Mouse (Mus musculus): ENCODE results near the gene Tnfaip8l1. TPM values are rescaled to one million over a fixed set of nuclear protein-coding genes. Genes with fewer than 3 reads are reported as not detected.

Gene Tnfaip8l1
- polyA plus RNA-seq, 1 experiment from 2014 or later: 10.9 TPM

- H3K36me3 ChIP-seq (ENCODE audit: control insufficient read depth, insufficient read depth, low read length): peaks cover 28% of the 10 kb centered on the region
Measured at GRCm38 (mm10) chr17:56123681-56124340, 38.5 kb upstream of the Tnfaip8l1 start.

GRCm38 (mm10) chr17:56124377-56125275 is 37.7 kb upstream of the Tnfaip8l1 start:
- H3K4me3 ChIP-seq (ENCODE audit: low read depth, low read length): peak overlapping the region; percentile 20; the same call in 1 of the 2 replicates
- H3K4me2 ChIP-seq (ENCODE audit: low read length): peak overlapping the region; percentile 44
- peaks cover 32% of the 10 kb centered on the region for H3K36me3 ChIP-seq (ENCODE audit: control insufficient read depth, insufficient read depth, low read length)
- peaks cover 50% of the 10 kb centered on the region for H3K27me3 ChIP-seq (replicated peaks; ENCODE audit: control insufficient read depth, insufficient read depth, low read length)
- ATAC-seq (peak; percentile 11; the same call in 1 of the 2 replicates), DNase-seq (ENCODE audit: low spot score) (peak; percentile 51)
- peak overlapping the region; percentile 45 for H3K9ac ChIP-seq (ENCODE audit: low read length)
- peaks cover 10% of the 10 kb centered on the region for H3K9me3 ChIP-seq (replicated peaks; ENCODE audit: control insufficient read depth, low read length)
- WGBS: 6% methylated on average over 52 of the region's 59 CpGs
- H3K27ac ChIP-seq (ENCODE audit: low read depth, low read length): no peak overlapping the region
- no peaks in the 10 kb centered on the region for H3K4me1 ChIP-seq (ENCODE audit: control insufficient read depth, insufficient read depth, low read length)

More at GRCm38 (mm10) chr17:56123681-56124340, 38.5 kb upstream of the Tnfaip8l1 start:
- no peak overlapping the region for H3K9ac ChIP-seq (ENCODE audit: low read length)
- no peak overlapping the region for H3K27ac ChIP-seq (ENCODE audit: low read depth, low read length)
- H3K27me3 ChIP-seq (replicated peaks; ENCODE audit: control insufficient read depth, insufficient read depth, low read length): peaks cover 57% of the 10 kb centered on the region
- 54% methylated on average over 59 of the region's 59 CpGs for WGBS
- ATAC-seq: peak; percentile 9; the same call in 1 of the 2 replicates
- H3K9me3 ChIP-seq (replicated peaks; ENCODE audit: control insufficient read depth, low read length): peaks cover 10% of the 10 kb centered on the region
- H3K4me2 ChIP-seq (ENCODE audit: low read length): peak overlapping the region; percentile 44
- H3K4me1 ChIP-seq (ENCODE audit: control insufficient read depth, insufficient read depth, low read length): no peaks in the 10 kb centered on the region
- DNase-seq (ENCODE audit: low spot score): no peak
- no peak overlapping the region for H3K4me3 ChIP-seq (ENCODE audit: low read depth, low read length)

DNA sequence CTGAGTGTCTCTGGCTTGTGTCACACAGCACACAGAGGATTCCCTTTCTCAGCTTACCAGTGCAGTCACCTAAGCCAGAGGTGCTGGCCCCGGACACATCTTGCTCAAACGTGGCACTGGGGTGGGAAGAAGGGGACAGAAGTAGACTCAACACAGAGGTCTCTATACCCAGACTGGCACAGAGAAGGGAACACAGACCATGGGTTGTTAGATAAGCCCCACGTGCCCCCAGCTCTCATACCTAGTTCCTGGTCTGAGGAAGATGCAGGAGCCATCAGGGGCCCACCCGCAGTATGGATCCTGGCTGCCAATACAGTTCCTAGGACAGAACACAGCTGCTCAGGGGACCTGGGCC is 37.0 kb upstream of the Tnfaip8l1 start:
- DNase-seq (ENCODE audit: low spot score) (no peak), ATAC-seq (no peak)
- Histone ChIP-seq H3K36me3 (ENCODE audit: control insufficient read depth, insufficient read depth, low read length) (peaks cover 34% of the 10 kb centered on the region), H3K27me3 (replicated peaks; ENCODE audit: control insufficient read depth, insufficient read depth, low read length) (peaks cover 43% of the 10 kb centered on the region), H3K9ac (ENCODE audit: low read length) (no peak overlapping the region), H3K4me1 (ENCODE audit: control insufficient read depth, insufficient read depth, low read length) (no peaks in the 10 kb centered on the region), H3K4me2 (ENCODE audit: low read length) (no peak overlapping the region), H3K27ac (ENCODE audit: low read depth, low read length) (no peak overlapping the region), H3K9me3 (replicated peaks; ENCODE audit: control insufficient read depth, low read length) (peaks cover 10% of the 10 kb centered on the region), H3K4me3 (ENCODE audit: low read depth, low read length) (no peak overlapping the region)
- WGBS: 87% methylated on average over 4 of the region's 4 CpGs

DNA sequence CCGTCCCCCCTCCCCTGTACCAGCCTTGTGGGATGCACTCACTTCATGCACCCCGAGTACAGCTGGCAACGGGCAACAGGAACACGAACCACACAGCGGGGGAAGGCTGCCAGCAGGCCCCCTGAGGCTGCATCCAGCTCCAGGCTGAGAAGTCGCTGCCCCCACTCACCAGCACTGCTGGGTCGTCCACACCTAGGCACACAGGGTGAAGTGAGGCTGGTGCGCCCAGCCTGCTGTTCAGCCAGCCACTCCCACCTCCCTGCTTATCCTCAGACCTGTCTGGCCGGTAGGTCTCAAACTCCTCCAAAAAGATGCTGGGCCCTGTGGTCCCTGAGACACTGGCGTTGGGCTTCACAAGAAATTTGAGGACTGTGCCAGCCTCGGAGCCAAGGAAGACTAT is 36.1 kb upstream of the Tnfaip8l1 start:
- H3K9ac ChIP-seq (ENCODE audit: low read length): no peak overlapping the region
- H3K27ac ChIP-seq (ENCODE audit: low read depth, low read length): no peak overlapping the region
- 77% methylated on average over 11 of the region's 11 CpGs for WGBS
- H3K4me3 ChIP-seq (ENCODE audit: low read depth, low read length): no peak overlapping the region
- no peaks in the 10 kb centered on the region for H3K4me1 ChIP-seq (ENCODE audit: control insufficient read depth, insufficient read depth, low read length)
- no peak overlapping the region for H3K4me2 ChIP-seq (ENCODE audit: low read length)
- H3K36me3 ChIP-seq (ENCODE audit: control insufficient read depth, insufficient read depth, low read length): peaks cover 38% of the 10 kb centered on the region
- peaks cover 35% of the 10 kb centered on the region for H3K27me3 ChIP-seq (replicated peaks; ENCODE audit: control insufficient read depth, insufficient read depth, low read length)
- DNase-seq (ENCODE audit: low spot score): no peak
- peaks cover 10% of the 10 kb centered on the region for H3K9me3 ChIP-seq (replicated peaks; ENCODE audit: control insufficient read depth, low read length)
- no peak for ATAC-seq

DNA sequence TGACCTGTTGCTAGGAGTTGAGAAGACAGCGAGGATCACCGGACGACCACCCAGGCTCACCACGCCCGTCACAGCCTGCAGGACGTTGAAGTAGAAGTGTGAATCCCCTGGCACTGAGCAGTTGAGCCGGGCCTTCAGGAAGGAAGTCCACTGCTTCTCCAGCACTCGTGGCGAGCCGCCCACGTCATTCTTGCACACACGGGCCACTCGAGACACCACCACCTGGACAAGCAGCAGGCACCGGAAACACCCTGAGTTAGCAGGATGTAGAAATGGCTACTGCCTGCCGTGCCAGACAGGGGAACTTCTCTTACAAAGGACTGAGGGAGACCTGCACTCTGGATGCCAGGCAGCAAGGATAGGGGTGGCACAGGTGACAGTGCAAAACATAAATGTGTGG is 34.0 kb upstream of the Tnfaip8l1 start:
- Histone ChIP-seq H3K9ac (ENCODE audit: low read length) (no peak overlapping the region), H3K36me3 (ENCODE audit: control insufficient read depth, insufficient read depth, low read length) (peaks cover 37% of the 10 kb centered on the region), H3K27ac (ENCODE audit: low read depth, low read length) (no peak overlapping the region), H3K4me3 (ENCODE audit: low read depth, low read length) (no peak overlapping the region), H3K4me1 (ENCODE audit: control insufficient read depth, insufficient read depth, low read length) (no peaks in the 10 kb centered on the region), H3K9me3 (replicated peaks; ENCODE audit: control insufficient read depth, low read length) (no peaks in the 10 kb centered on the region), H3K27me3 (replicated peaks; ENCODE audit: control insufficient read depth, insufficient read depth, low read length) (peaks cover 15% of the 10 kb centered on the region), H3K4me2 (ENCODE audit: low read length) (no peak overlapping the region)
- WGBS: 85% methylated on average over 15 of the region's 15 CpGs
- ATAC-seq (no peak), DNase-seq (ENCODE audit: low spot score) (no peak)

- 91% methylated on average over 10 of the region's 10 CpGs for WGBS
- peaks cover 23% of the 10 kb centered on the region for H3K36me3 ChIP-seq (ENCODE audit: control insufficient read depth, insufficient read depth, low read length)
- no peak for DNase-seq (ENCODE audit: low spot score)
- H3K9me3 ChIP-seq (replicated peaks; ENCODE audit: control insufficient read depth, low read length): no peaks in the 10 kb centered on the region
- H3K4me2 ChIP-seq (ENCODE audit: low read length): no peak overlapping the region
- no peak overlapping the region for H3K9ac ChIP-seq (ENCODE audit: low read length)
- 0 out of 2 replicates have a peak, but pooled peaks cover 7% of the 10 kb centered on the region for H3K4me1 ChIP-seq (ENCODE audit: control insufficient read depth, insufficient read depth, low read length)
- no peak for ATAC-seq
- H3K27ac ChIP-seq (ENCODE audit: low read depth, low read length): no peak overlapping the region
- H3K4me3 ChIP-seq (ENCODE audit: low read depth, low read length): no peak overlapping the region
- H3K27me3 ChIP-seq (replicated peaks; ENCODE audit: control insufficient read depth, insufficient read depth, low read length): no peaks in the 10 kb centered on the region
Measured at GRCm38 (mm10) chr17:56131136-56131535, 31.1 kb upstream of the Tnfaip8l1 start.

DNA sequence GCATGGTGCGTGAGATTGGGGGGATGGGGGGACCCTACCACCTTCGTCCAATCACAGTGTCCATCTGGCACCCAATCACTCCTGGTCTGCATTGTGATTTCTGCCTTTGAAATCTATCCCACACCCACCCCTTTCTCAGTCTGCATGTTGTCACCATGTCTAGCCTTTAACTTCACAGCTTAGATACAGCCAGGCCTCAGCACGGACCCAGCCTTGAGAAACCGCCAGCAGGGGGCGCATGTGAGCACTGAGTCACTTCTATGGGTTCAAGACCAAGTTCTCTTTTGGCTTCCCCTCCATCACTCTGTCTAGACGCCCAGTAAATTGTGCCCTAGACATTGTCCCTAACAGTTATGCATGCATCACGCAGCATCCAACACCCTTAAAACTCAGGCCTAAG is 30.5 kb upstream of the Tnfaip8l1 start:
- Histone ChIP-seq H3K4me2 (ENCODE audit: low read length) (no peak overlapping the region), H3K27me3 (replicated peaks; ENCODE audit: control insufficient read depth, insufficient read depth, low read length) (no peaks in the 10 kb centered on the region), H3K4me1 (ENCODE audit: control insufficient read depth, insufficient read depth, low read length) (0 out of 2 replicates have a peak, but pooled peaks cover 7% of the 10 kb centered on the region), H3K36me3 (ENCODE audit: control insufficient read depth, insufficient read depth, low read length) (peaks cover 23% of the 10 kb centered on the region), H3K27ac (ENCODE audit: low read depth, low read length) (no peak overlapping the region), H3K9ac (ENCODE audit: low read length) (no peak overlapping the region), H3K4me3 (ENCODE audit: low read depth, low read length) (no peak overlapping the region), H3K9me3 (replicated peaks; ENCODE audit: control insufficient read depth, low read length) (no peaks in the 10 kb centered on the region)
- DNase-seq (ENCODE audit: low spot score) (peak; percentile 57), ATAC-seq (peak; percentile 47; the same call in 1 of the 2 replicates)
- 38% methylated on average over 7 of the region's 7 CpGs for WGBS

DNA sequence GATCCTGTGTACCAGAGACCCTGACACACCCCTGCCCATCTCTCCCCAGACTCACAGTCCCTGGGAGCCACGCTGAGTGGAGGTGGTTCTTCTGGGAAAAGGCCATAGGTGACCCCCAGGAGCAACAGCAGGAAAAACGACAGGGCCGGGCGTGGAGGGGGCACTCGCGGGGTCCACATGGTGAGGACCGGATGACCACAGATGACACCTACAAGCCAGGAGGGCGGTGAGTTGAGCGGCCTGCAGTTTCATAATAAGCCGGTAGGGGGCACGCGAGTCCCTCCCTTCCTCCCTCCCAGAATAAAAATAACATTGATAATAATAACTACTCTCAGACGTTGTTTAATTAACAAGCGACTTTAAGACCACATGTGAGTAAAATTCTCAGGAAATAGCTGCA is 29.6 kb upstream of the Tnfaip8l1 start:
- H3K36me3 ChIP-seq (ENCODE audit: control insufficient read depth, insufficient read depth, low read length): peaks cover 18% of the 10 kb centered on the region
- 3% methylated on average over 14 of the region's 14 CpGs for WGBS
- ATAC-seq: 0 out of 2 replicates have a peak, but pooled peaks have one; percentile 15
- no peaks in the 10 kb centered on the region for H3K27me3 ChIP-seq (replicated peaks; ENCODE audit: control insufficient read depth, insufficient read depth, low read length)
- no peak overlapping the region for H3K4me2 ChIP-seq (ENCODE audit: low read length)
- peak; percentile 46 for DNase-seq (ENCODE audit: low spot score)
- H3K4me1 ChIP-seq (ENCODE audit: control insufficient read depth, insufficient read depth, low read length): 0 out of 2 replicates have a peak, but pooled peaks cover 7% of the 10 kb centered on the region
- H3K4me3 ChIP-seq (ENCODE audit: low read depth, low read length): no peak overlapping the region
- H3K27ac ChIP-seq (ENCODE audit: low read depth, low read length): no peak overlapping the region
- H3K9me3 ChIP-seq (replicated peaks; ENCODE audit: control insufficient read depth, low read length): no peaks in the 10 kb centered on the region
- no peak overlapping the region for H3K9ac ChIP-seq (ENCODE audit: low read length)

Data from forebrain, embryonic 14.5 days (tissue).